Mouse (Mus musculus): ENCODE measurements at regions not wholly inside any gene's neighbourhood (a gene's known extent, or its start where the extent isn't known, plus 50 kb on each side); places are given as distances from the start of the nearest gene placed in this dataset.
"Not testable (repeated sequence)": the region's sequence is repeated elsewhere in the genome, so short reads cannot be mapped to it uniquely, and the experiment has no call there.

DNA sequence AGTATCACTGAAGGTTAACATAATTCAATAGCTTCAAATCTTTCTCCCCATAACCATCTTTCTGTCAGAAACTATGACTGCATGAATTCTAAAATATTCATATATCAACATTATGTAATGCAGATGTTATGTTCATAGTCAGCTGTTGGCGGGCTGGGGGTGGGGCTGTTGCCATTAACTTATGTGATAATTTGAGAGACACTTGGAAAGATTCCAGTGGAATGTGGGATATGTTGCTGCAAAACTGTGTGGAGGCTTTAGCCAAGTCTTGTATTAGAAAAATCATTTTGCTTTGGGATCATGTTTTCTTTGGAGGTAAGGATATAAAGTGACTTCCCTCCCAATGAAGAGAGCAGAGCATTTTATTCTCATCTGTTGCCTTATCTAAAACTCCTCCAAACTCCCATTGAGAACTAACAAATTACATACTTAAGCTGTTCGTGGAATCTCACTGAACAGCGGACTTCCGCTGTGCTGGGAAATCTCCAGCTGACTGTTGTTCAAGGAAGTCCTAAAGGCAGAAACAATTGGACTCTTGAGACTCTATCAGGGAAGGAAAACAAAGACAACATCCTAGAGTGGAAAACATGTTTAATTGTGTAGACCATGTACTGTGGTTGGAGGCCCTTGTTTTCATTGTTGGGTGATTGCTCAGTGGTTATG lies 260.2 kb upstream of the Gje1 start:
- DNase-seq (ENCODE audit: low spot score), result peak; percentile 86

DNA sequence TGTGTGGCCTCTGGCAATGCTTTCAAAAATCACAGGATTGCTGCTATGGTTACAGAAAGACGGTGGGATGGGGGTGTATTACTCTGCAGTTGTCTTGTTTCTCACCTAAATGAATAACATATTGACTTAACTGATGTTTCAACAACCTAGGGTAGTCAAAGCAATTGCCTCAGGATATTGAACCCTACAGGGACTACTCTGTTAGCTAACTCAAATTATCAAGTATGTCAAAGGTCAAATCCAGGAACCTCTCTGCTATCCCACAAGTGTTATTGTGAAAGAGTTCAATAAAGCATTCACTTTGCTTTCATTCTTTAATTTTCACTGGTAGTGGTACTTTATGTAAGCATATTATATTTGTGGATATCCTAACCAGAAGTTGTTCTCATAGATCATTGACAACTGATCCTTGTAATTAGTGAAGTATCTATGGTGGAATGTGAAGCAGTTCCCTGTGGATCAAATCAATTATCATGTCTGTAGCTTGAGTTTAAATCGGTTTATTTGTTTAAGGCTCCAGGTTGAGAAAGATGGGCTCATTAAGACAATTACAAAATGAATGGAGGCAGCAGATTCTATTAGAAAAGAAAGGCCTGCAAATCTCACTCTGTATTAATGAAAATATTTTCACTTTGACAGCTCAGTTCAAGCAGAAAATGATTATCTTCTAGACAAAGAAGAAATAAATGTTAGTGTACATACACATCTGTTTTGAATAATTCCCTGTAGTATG lies 259.4 kb upstream of the Gje1 start:
- WGBS, result 57% methylated on average over 2 of the region's 2 CpGs
- no peak for TF ChIP-seq CTCF (IDR thresholded peaks at IDR 0.05; ENCODE audit: low read depth)
- no peak for ATAC-seq (replicated peaks; ENCODE audit: low FRiP score, low read depth)

More for the DNA sequence above, 260.2 kb upstream of the Gje1 start:
- ATAC-seq (replicated peaks; ENCODE audit: low FRiP score, low read depth), result no peak; the same call in 1 of the 2 replicates
- Histone ChIP-seq H3K4me2 (ENCODE audit: low read length) (no peak overlapping the region), H3K4me3 (replicated peaks; ENCODE audit: low read depth, low read length) (no peak overlapping the region), H3K36me3 (ENCODE audit: insufficient read depth, low read length) (no peaks in the 10 kb centered on the region), H3K27me3 (ENCODE audit: insufficient read depth, low read length) (no peaks in the 10 kb centered on the region), H3K9me3 (replicated peaks; ENCODE audit: low read length) (no peaks in the 10 kb centered on the region), H3K9ac (ENCODE audit: low read depth, low read length) (no peak overlapping the region), H3K4me1 (replicated peaks; ENCODE audit: insufficient read depth, low read length) (no peaks in the 10 kb centered on the region), H3K27ac (no peak overlapping the region)
- TF ChIP-seq CTCF (IDR thresholded peaks at IDR 0.05; ENCODE audit: low read depth), result no peak
- 55% methylated on average over 4 of the region's 4 CpGs for WGBS

DNA sequence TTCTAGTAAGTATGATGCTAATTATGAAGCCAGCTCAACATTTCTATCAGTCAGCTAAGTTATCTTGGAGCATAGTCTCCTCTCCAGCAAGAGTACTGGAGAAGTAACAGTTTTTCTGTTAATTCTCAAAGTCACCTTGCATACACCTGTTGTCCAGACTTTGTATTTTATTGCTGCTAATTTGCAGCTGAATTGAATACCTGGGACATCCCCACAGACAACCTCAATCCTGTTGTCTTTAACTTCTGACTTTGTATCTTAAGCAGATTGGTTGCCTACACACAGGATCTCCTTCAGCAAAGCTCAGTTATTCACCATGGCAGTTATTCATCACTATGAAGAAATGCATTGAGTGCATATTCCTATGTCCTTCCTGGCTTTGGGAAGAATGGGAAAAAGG lies 251.7 kb upstream of the Gje1 start:
- Histone ChIP-seq H3K4me3 (replicated peaks; ENCODE audit: low read depth, low read length) (no peak overlapping the region), H3K4me1 (replicated peaks; ENCODE audit: insufficient read depth, low read length) (no peaks in the 10 kb centered on the region), H3K9me3 (replicated peaks; ENCODE audit: low read length) (no peaks in the 10 kb centered on the region), H3K27ac (no peak overlapping the region), H3K4me2 (ENCODE audit: low read length) (no peak overlapping the region), H3K27me3 (ENCODE audit: insufficient read depth, low read length) (no peaks in the 10 kb centered on the region), H3K9ac (ENCODE audit: low read depth, low read length) (no peak overlapping the region), H3K36me3 (ENCODE audit: insufficient read depth, low read length) (no peaks in the 10 kb centered on the region)
- no peak for DNase-seq (ENCODE audit: low spot score)
- TF ChIP-seq CTCF (IDR thresholded peaks at IDR 0.05; ENCODE audit: low read depth), result no peak
- ATAC-seq (replicated peaks; ENCODE audit: low FRiP score, low read depth), result no peak

More for the DNA sequence above, 259.4 kb upstream of the Gje1 start:
- Histone ChIP-seq H3K4me2 (ENCODE audit: low read length) (no peak overlapping the region), H3K9ac (ENCODE audit: low read depth, low read length) (no peak overlapping the region), H3K4me3 (replicated peaks; ENCODE audit: low read depth, low read length) (no peak overlapping the region), H3K27me3 (ENCODE audit: insufficient read depth, low read length) (no peaks in the 10 kb centered on the region), H3K4me1 (replicated peaks; ENCODE audit: insufficient read depth, low read length) (no peaks in the 10 kb centered on the region), H3K36me3 (ENCODE audit: insufficient read depth, low read length) (no peaks in the 10 kb centered on the region), H3K9me3 (replicated peaks; ENCODE audit: low read length) (no peaks in the 10 kb centered on the region), H3K27ac (no peak overlapping the region)
- DNase-seq (ENCODE audit: low spot score), result no peak

DNA sequence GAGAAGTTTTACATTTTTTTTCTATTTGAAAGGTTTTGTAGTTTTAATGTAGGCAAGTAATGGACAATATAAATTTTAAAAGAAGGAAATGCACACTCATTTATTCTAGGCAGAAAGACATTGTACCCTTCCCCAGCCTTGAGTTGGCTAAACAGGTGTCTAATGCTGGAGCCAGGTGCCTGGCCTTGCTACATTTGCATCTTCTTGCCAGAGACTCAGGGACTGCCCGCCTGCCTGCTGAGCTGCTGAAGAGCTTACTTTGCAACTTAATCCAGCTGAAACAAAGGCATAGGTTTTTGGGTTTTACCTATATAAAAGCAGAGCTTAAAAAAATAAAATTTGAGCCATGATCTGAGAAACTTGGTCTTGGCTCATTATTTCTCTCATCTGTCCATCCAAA lies 249.6 kb upstream of the Gje1 start:
- no peaks in the 10 kb centered on the region for H3K36me3 ChIP-seq (ENCODE audit: insufficient read depth, low read length)
- H3K4me3 ChIP-seq (replicated peaks; ENCODE audit: low read depth, low read length), result no peak overlapping the region
- no peaks in the 10 kb centered on the region for H3K27me3 ChIP-seq (ENCODE audit: insufficient read depth, low read length)
- H3K4me1 ChIP-seq (replicated peaks; ENCODE audit: insufficient read depth, low read length), result no peaks in the 10 kb centered on the region
- TF ChIP-seq CTCF (IDR thresholded peaks at IDR 0.05; ENCODE audit: low read depth), result no peak
- no peak overlapping the region for H3K9ac ChIP-seq (ENCODE audit: low read depth, low read length)
- H3K4me2 ChIP-seq (ENCODE audit: low read length), result no peak overlapping the region
- no peak for ATAC-seq (replicated peaks; ENCODE audit: low FRiP score, low read depth)
- H3K9me3 ChIP-seq (replicated peaks; ENCODE audit: low read length), result no peaks in the 10 kb centered on the region
- 51% methylated on average over 1 of the region's 1 CpGs for WGBS
- H3K27ac ChIP-seq, result no peak overlapping the region
- DNase-seq (ENCODE audit: low spot score), result no peak

DNA sequence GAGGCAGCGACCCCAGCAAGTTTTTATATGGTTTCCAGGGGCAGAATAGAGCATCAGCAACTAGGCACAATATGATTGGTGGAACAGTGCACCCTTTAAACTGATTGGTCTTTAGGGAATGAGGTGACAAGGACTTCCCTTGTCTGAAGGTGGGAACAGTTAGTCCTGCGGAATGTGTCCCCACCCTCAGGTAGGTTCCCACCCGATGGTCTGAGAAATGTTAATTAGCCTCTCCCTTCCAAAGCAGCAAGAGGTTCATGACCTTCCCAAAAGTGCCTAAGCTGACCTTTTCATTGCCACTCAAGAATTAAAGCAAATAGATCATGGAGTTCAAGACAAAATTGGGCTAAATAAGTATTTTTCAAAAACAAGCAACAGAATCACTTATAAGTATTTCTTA lies 248.8 kb upstream of the Gje1 start:
- ATAC-seq (replicated peaks; ENCODE audit: low FRiP score, low read depth); DNase-seq (ENCODE audit: low spot score); H3K27me3 ChIP-seq (ENCODE audit: insufficient read depth, low read length): not testable (repeated sequence)

DNA sequence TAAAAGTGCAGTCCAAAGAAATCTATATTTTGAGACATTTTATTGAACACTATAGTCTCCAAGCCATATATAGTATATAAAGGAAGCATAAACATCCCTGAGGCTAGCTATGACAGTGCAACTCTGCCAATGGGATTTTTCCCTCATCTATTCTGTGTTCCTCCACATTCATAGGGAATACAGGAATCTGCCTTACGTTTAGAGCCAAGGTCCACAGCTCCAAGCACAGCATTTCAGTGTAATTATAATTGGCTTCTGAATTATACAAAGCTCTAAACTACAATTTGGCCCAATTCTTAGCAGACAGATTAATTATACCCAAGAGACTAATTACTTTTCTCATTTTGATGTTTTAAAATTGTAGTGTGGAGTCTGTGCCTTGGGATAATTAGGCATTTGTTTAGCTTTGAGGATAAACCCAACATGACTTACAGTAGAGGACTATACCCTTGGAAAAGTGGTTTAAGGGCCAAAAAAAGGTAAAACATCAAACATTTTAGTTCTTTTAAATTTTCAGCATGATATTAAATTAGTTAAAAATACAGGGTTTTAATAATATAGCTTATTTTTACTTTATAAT lies 235.0 kb upstream of the Gje1 start:
- H3K9me3 ChIP-seq (replicated peaks; ENCODE audit: low read length), result no peaks in the 10 kb centered on the region
- TF ChIP-seq CTCF (IDR thresholded peaks at IDR 0.05; ENCODE audit: low read depth), result no peak
- DNase-seq (ENCODE audit: low spot score) (peak; percentile 9), ATAC-seq (replicated peaks; ENCODE audit: low FRiP score, low read depth) (no peak)
- no peaks in the 10 kb centered on the region for H3K27me3 ChIP-seq (ENCODE audit: insufficient read depth, low read length)
- WGBS, result 37% methylated on average over 1 of the region's 1 CpGs
- H3K36me3 ChIP-seq (ENCODE audit: insufficient read depth, low read length), result no peaks in the 10 kb centered on the region
- H3K4me2 ChIP-seq (ENCODE audit: low read length), result no peak overlapping the region
- H3K27ac ChIP-seq, result no peak overlapping the region
- no peaks in the 10 kb centered on the region for H3K4me1 ChIP-seq (replicated peaks; ENCODE audit: insufficient read depth, low read length)
- no peak overlapping the region for H3K9ac ChIP-seq (ENCODE audit: low read depth, low read length)
- H3K4me3 ChIP-seq (replicated peaks; ENCODE audit: low read depth, low read length), result no peak overlapping the region

More for the DNA sequence above, 248.8 kb upstream of the Gje1 start:
- H3K9ac ChIP-seq (ENCODE audit: low read depth, low read length); H3K4me2 ChIP-seq (ENCODE audit: low read length); H3K4me1 ChIP-seq (replicated peaks; ENCODE audit: insufficient read depth, low read length); H3K36me3 ChIP-seq (ENCODE audit: insufficient read depth, low read length); H3K4me3 ChIP-seq (replicated peaks; ENCODE audit: low read depth, low read length); H3K9me3 ChIP-seq (replicated peaks; ENCODE audit: low read length); H3K27ac ChIP-seq: not testable (repeated sequence)
- WGBS, result 66% methylated on average over 3 of the region's 3 CpGs

Data from kidney, postnatal 0 days (tissue).